25 mouse cellular contexts compared by ENCODE assay signal in the genomic region with DNA sequence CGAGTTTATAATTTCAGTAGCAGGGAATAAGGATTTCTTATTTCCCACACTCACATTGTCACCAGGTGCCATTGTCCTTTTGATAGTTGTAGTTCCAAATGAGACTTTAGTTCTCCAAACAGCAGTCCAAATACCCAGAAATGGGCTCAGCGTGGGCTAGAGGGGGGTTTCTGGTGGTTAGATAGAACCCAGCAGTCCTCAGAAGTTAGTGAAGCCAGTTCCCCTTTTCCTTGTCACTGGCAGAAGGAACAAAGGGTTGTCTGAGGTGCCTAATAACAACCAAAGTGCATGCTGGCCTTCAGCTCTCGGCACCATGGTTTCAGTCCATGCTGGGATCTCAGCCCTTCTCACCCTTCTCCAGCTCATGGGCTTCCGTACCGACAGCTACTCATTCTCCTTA.
"Had no signal": no experiment of that assay in that cellular context is flagged by ENCODE, and none has a peak within 500 bp of the region (broad histone marks: within the 10 kb centered on the region; RNA-seq: fewer than 3 reads in every experiment).

No protein-coding gene starts in this region.

- DNase-seq: gastrocnemius, adult 2 months; gastrocnemius, postnatal 10 days; gastrocnemius, postnatal 25 days; heart, adult 2 months; heart, postnatal 14 days; heart, postnatal 36 days; kidney, adult 11 months; kidney, adult 9 months; kidney, postnatal 14 days; kidney, postnatal 36 days; layer of hippocampus, adult 9-11 months; layer of hippocampus, postnatal 36 days; left cerebral cortex, postnatal 4 days had no signal

- H3K9me3 ChIP-seq: heart, embryonic 15.5 days; kidney, embryonic 15.5 days; limb, embryonic 15.5 days; liver, embryonic 12.5 days had no signal

- H3K36me3 ChIP-seq: heart, embryonic 13.5 days; heart, embryonic 15.5 days; hindbrain, embryonic 10.5 days; hindbrain, embryonic 12.5 days; kidney, embryonic 15.5 days; limb, embryonic 13.5 days; limb, embryonic 15.5 days; liver, embryonic 12.5 days had no signal

- H3K4me3 ChIP-seq: gastrocnemius, adult 2 months; heart, adult 2 months; heart, embryonic 13.5 days; heart, embryonic 15.5 days; hindbrain, embryonic 10.5 days; hindbrain, embryonic 12.5 days; kidney, embryonic 15.5 days; limb, embryonic 13.5 days; limb, embryonic 15.5 days; liver, embryonic 12.5 days had no signal

- H3K27ac ChIP-seq: gastrocnemius, adult 2 months; heart, adult 2 months; heart, embryonic 13.5 days; heart, embryonic 15.5 days; hindbrain, embryonic 10.5 days; hindbrain, embryonic 12.5 days; hindbrain, embryonic 14.5 days; kidney, embryonic 15.5 days; kidney, postnatal 0 days; limb, embryonic 13.5 days; limb, embryonic 15.5 days; liver, embryonic 12.5 days had no signal

- H3K27me3 ChIP-seq: heart, embryonic 13.5 days; heart, embryonic 15.5 days; hindbrain, embryonic 12.5 days; kidney, embryonic 15.5 days; limb, embryonic 13.5 days; limb, embryonic 15.5 days; liver, embryonic 12.5 days had no signal

- H3K9ac ChIP-seq: heart, embryonic 13.5 days; heart, embryonic 15.5 days; hindbrain, embryonic 12.5 days; hindbrain, embryonic 14.5 days; kidney, embryonic 15.5 days; limb, embryonic 13.5 days; limb, embryonic 15.5 days; liver, embryonic 12.5 days had no signal

- ATAC-seq: hindbrain, embryonic 16.5 days; intestine, embryonic 16.5 days; liver, embryonic 12.5 days had no signal

- H3K4me1 ChIP-seq: heart, embryonic 13.5 days; hindbrain, embryonic 10.5 days; hindbrain, embryonic 12.5 days; kidney, embryonic 15.5 days; limb, embryonic 13.5 days; limb, embryonic 15.5 days; liver, embryonic 12.5 days had no signal
